Mouse (Mus musculus): ENCODE measurements around the gene Tiam2.

Tiam2 gene

DNA sequence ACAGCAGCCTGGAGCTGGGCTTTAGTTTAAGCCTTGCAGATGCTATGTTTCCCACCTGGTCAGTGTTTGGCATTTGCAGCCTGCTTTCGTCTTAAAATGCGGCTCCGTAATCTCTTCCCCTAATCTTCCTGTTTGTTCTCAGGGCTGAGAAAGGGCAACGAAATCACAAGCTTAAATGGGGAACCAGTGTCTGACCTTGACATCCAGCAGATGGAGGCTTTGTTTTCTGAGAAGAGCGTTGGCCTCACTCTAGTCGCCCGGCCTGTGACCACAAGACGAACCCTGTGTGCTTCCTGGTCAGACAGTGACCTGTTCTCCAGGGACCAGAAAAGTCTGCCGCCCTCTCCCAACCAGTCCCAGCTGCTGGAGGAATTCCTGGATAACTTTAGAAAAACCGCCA lies 127.6 kb downstream of the Tiam2 start:
- DNase-seq = peak; percentile 12 to 34

DNA sequence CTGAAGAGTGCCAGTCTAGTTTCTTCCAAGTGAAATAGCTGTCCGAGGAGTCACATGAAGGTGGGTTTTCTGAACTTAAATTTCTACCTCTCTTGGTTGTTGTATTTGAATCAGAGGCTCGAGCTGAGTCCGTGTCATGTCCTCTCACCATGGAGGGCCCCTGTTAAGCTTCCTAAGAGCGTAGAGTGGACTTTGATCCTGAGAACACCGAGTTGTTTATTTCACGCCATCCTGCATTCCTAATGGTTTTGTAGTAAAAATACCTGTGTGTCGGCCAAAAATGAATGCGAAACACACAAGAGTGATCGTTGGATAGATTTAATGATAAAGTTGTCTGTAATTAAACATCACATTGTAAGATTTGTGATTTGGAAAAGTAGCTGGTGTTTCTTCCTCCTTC lies 128.5 kb downstream of the Tiam2 start:
- peak; percentile 31 to 44 for DNase-seq

DNA sequence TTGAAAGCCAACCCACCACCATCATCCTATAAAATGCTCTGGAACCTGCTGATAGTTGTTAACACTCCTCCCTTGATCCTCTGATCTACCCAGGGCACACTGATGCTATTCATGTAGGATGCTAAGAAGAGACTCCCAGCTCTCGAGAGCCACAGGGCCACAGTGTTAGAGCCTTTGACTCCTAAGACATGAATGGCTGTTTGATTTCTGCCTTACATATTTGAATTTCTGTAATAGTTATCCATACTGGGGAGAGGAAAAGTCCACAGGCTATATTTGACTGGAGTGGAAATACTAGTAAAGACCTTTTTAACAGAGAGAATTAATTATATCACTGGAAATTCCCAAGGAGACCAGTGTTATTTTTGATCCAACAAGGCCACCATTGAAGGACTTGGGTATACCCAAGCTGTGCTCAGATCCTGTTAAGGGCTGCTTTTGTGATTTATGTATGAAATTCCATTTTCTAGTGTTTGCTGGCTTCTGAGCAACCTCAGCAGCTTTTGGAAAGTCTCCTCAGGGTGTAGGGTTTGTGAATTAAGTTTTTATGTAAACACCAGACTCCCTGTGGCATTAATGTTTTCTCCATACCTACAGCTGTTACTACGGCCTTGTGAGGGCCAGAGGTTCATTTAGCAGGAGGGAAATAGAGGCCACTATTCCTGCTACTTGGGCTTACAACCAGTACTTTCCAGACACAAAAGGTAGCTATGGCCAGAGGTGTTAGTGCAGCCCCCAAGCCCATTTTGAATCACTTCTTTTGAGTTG lies 131.7 kb downstream of the Tiam2 start:
- DNase-seq = no peak

DNA sequence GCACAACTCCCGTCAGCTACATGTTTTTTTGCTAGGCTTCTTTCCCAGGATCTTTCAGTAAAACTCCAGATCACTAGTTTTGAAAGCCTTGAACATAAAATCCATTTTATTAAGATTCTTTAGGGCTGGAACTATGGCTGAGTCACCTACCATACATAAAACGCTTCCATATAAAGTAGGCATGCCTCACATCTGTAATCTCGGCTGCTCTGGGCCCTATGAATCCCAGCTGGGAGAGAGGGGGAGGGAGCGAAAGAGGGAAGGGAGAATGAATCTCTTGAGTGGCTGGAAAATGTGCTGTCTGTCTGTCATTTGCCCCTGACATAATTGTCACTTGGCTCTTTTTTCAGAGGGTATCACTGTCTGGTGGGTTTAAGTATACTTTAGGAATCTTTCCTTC lies 139.5 kb downstream of the Tiam2 start:
- no peak for DNase-seq

DNA sequence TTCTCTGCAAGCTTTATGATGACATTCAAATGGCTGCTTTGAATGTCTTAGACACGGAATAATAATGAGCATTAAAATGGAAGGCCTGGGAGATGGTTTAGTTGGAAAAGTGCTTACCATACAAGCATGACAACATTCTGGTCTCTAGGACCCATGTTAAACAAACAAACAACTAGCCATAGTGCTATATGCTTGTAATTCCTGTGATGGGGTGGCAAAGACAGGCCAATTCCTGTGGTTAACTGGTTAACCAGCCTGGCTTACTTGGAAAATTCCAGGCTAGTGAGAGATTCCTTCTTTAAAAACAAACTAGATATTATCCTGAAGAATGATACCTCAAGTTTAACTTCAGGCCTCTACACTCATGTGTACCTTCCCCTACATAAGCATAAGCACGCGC lies 140.3 kb downstream of the Tiam2 start:
- no peak for DNase-seq

DNA sequence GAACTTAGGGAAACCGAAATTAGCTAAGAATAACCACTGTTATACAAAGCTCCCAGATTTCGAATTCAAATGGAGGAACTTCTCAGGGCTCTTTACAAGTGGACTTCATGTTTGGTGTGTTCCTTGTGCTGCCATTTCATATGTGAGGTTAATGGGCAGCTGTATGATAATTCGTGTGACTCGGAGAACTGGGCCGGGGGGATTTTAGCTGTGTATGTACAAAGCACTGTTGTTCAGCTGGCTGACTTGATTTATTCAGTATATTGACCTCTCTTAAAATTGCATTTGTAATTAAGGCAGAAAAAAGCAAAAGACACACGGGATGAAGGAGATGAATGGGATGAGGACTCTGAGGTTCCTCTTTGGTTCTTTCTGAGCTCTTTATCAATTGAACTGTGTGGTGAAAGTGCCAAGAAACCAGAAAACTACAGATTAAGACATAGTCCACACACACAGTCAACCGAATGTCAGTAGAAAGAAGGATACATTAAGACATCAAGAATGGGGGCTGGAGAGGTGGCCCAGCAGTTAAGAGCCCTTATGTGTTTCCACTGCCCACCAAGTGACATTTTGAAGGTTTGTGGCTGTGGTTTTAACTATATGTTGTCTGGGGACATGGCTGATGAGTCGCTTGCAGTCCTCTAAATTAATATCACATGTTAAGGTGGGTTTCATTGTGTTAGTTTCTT lies 141.4 kb downstream of the Tiam2 start:
- no peak for DNase-seq

DNA sequence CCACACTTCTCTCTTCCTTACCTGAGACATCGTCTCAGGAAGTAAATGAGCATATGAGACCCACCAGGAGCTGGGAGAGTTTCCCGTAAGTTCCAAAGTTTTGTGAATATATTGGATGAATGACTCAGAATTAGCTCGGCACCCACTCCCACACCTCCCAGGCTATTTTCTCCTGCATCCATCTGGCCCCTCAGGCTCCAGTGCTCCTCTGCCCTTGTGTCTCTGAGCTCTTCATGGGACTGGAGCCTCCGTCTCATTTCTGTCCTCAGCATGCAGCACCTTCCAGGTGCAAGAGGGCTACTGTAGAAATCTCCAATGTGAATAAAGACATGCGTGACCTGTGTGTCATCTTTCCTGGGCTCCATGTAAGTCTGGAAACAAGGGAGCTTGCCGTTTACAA lies 145.6 kb downstream of the Tiam2 start:
- DNase-seq = no peak

DNA sequence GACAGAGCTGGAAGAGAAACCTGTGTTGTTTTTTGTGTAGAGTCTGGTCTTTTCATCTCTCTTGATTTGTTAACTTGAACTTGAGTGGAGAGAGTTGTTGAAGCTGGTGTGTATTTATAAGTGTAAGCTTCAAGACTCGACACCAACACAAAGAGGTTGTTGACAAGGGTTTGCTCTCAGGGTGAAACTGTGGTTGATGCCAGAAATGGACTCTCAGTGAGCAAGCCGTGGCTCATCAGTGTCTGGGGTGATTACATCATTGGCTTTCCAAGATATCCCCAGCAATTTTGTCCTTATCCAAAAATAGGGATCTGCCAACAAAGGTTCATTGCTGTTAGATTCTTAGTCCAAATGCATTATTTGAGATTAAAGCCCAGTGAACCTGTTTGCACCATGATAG lies 150.2 kb downstream of the Tiam2 start:
- DNase-seq = no peak

DNA sequence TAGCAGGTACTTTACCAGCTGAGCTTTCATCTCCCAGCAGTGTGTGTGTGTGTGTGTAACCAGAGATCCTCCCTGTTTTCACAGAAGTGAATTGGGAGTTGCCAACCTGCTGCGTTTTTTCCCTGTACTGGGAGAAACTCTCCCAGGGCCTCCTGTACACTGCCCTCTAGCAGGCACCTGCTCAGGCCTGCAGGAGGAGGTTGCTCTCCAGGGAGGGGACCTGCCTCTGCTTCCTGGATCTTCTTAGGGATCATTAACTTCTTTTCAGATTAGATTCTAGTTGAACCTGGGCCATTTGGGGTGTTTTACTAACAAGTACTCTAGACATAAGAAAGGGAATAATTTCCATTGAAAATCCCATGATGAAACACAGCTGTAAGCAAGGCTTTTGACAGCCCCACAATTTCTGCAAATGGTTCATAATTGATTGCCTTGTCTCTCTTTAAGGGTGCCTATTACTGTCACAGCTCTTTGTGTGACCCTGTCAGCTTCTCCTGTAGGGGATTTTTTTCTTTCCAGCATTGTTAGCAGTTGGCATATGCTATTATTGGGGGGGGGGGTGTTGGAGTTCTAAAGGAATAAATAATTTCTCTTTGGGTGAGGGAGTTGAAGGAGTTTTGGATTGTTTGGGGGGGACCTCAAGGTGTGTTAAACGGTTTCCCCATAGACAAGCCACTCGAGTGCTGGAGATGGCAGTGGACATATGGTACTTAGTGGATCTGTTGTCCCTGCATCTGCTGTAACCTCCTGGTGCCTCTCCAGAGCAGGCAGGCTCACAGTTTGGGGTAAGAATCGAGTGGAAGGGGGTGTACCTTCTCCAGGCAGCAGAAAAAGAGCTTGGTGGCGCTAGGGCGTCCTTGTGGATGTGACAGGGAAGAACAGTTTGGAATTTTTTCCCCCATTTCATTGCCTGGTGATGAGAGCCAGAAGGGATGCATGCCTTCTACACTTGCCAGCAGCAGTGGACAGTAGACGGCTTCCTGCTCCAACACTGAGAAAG lies 155.5 kb downstream of the Tiam2 start:
- peak in 1 of 2 experiments; percentile 35 for DNase-seq

DNA sequence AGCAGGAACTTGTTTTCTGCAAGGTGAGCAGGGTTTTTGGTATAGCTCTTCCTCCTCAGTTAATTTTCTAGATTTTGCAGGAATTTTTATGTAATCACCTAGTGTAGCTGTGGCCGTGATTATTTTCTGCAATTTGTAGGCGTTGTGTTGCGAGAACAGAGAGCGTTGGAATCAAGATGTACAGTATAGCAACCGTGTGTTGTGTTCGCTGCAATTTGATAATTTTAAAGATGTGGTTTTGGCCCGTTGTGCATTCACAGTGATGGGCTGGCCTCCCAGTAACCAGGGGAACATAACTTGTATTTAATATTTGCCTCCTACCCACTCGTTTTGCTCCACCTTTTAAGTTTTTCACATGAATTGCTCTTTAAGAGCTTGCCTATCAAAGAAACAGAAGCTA lies 156.7 kb downstream of the Tiam2 start:
- no peak for DNase-seq

DNA sequence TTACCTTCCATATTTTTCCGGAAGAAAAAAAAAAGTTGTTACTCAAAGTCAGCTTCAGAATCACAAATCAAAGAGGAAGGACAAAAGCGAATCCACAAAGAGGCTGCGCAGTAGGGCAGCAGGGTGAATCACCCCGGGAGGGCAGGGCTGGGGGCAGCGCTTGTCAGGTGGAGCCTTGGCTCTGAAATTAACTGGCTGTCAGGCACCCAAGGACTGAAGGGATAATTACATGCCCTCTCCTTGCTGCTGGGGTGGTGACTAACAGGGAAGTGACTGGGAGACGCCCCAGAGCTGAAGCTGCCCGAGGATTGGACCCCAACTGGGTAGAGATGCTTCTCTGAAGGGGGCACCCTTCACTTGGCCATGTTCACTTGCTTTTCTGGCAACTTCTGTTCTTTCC lies 159.5 kb downstream of the Tiam2 start:
- DNase-seq = no peak

DNA sequence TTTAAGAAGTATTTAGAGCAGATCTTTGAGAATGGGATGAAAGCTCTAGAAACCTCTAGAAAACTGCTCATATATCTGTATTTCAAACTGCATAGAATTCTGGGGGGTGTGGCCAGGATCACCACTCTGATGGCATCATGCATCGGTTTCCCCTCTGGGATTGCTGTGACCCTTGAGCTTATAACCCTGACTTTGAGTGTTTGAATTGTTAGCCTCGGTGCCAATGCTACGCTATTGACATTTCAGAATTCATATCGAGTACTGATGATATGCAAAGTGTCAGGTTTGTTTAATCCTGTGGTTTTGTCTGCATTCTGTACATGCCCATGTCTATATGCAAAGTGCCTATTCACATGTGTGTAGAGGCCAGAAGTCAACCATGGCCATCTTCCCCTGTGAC lies 160.8 kb downstream of the Tiam2 start:
- no peak for DNase-seq

DNA sequence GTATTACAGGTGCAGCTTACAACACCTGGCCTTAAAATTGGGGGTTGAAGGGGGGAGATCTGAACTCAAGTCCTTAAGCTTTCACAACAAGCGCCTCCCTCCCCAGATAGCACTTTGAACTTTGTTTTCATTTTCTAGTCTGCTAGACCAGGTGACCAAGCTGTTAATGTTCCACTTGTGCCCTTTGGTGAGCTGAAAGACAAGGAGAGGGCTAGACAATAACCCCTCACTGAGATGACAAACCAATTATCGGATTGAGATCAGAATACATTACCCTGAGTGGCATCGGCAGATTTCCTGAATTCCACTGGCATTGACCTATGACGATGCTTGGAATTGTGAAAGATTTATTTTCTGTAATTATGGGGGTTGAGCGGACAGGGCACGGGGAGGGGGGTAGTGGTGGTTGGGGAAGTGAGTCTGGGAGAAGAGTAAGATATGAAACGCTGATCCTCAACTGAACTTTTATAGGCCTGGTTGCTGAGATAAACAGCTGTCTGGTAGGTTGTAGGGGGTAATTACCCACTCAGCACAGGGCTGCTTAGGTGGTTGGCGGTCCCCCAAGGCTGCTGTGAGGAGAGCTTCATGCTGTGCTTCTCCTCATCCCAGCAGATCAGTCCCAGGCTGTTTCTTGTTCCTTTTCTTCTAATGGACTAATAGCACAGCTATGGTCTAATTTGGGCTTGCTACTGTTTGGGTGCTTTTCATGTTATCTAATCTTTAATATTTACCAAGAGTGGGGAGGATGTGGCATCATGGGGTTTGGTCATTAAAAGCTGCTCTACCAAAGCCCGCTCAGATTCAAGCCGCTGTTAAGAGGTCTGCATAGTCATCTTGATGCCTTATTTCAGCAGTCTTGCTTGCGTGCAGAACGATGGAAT lies 161.6 kb downstream of the Tiam2 start:
- DNase-seq = peak; percentile 50 to 52

DNA sequence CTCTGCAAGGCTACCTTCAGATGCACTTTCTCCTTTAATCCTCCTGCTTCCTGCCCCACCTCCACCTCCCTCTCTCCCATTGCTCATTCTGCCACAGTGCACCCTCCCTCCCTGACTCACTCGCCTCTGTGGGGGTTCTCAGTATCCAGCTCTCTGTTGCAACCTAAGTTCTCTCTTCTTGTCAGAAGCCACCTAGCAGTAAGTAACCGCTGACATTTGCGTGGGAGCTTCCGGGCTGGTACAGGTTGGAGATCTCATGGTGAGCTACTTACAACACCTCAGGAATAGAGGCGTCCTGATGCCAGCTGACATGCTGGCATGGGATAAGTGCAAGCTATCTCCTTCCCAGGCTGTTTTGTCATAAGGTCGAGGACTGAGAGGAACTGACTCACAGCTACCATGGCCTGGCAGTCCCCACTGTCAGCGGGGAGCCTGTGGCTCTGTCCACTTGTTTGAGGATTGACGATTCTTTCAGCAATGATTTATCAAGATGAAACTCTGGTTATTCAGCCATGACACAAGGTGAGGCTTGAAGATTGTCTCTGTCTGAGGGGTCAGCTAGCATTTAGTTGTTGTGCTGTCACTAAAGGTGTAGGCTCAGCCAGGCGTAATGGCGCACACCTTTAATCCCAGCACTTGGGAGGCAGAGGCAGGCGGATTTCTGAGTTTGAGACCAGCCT lies 164.0 kb downstream of the Tiam2 start:
- peak in 1 of 2 experiments; percentile 39 for DNase-seq

DNA sequence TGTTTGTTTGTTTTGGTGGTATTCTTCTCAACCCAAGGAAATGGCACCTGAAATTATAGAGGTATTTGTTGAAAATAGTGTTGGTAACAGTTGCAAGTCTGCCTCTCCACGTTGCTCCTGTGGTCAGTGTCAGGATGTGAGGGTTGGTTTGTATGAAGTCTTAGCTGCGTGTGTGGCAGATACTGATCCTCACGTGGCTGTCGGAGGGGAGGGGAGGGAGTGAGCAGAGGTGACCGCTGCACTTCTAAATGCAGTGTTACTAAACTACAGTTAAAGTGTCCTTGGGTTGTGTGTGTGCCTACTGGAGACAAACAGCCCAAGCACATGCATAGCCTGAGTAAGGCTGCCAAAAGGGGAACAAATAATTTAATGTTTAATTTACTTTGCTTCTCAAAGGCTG lies 164.7 kb downstream of the Tiam2 start:
- DNase-seq = peak in 1 of 2 experiments; percentile 16

DNA sequence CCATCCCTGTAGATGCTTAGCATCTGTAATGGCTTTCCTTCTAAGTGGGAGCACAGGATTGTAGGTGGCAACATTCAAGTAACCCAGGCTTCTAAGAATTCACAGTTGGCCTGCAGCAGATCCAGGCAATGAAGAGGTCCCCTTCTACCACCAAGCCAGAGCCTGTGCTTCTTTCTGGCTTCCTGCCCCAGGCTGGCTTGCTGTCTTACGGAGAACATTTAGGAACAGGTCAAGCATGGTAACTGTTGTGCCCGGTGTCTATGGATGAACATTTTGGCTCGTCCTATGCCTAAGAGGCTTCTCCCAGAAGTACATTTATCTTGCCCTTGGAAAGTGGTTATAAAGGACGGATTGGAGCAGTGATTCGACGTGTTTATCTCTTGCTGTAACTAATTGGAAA lies 165.3 kb downstream of the Tiam2 start:
- peak in 1 of 2 experiments; percentile 38 for DNase-seq

DNA sequence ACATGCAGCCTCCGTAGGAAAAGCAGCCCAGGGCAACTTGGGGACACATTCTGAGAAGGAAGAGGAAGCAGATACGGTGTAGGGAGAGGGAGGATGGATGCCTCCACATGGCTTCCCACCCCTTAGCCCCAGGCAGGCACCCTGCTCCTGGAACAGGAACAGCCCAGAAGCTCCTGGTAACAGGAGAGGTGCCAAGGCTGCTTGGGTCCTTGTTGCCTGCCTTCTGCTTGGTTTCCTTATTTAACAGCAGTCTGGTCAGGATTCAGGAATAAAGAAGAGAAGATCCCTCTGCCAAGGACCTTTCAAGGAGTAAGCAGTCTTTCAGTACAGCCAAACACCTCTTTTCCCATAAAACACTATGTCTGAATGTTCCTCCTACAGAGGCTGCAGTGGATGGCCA lies 169.2 kb downstream of the Tiam2 start:
- peak in 1 of 2 experiments; percentile 11 for DNase-seq

DNA sequence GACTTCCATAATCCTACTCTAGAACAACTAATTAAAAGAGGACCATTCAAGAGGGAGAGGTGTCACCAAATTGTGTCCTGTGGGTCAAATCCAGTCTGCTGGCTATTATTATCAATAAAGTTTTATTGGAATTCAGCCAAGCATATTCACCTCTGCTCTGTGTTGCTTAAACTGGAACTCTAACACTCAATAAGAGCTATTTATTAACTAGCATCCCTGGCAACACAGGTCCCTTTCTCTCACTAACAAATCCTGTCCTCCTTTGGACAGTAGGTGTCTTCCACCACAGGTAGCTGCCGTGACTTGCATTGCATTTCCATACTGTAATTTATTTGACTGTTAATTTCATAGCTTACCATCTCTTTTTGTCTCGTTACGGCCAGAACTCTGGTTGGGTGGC lies 169.7 kb downstream of the Tiam2 start:
- DNase-seq = peak in 1 of 2 experiments; percentile 47

DNA sequence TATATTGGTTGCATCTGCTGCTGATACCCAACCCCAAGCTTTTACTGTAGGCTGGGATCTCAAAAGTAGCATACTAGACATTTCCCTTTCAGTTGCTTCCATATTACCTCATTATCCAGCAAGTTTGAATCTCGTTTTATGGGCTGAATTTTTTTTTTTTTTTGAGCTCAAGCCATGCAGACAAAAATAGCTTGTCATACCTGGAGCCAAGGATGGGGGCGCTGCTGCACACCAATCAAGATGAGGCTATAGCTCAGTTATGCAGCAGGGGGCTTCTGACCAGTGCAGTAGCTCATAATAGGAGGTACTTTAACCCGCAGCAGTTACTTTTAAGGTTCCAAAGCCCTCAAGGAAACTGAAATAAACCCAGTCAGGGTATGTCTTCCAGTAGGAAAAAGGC lies 171.7 kb downstream of the Tiam2 start:
- peak in 1 of 2 experiments; percentile 67 for DNase-seq

DNA sequence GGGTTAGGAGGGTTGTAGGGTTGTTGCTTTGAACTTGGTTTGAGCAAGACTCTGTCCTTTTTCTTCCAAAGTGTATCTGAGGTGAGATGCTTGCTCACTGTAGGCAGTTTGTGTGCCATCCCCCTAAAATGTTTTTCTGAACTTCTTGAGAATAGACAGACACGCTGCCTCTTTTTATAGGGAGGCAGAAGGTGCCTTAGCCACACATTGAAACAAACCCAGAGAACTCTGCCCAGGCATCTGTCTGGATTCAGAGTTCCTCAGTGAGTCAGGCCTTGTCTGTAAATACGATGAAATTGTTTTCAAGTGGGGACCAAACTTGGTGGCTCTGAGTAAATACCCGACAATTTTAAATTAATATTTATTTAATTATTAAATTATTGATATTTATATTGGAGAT lies 172.2 kb downstream of the Tiam2 start:
- DNase-seq = no peak

DNA sequence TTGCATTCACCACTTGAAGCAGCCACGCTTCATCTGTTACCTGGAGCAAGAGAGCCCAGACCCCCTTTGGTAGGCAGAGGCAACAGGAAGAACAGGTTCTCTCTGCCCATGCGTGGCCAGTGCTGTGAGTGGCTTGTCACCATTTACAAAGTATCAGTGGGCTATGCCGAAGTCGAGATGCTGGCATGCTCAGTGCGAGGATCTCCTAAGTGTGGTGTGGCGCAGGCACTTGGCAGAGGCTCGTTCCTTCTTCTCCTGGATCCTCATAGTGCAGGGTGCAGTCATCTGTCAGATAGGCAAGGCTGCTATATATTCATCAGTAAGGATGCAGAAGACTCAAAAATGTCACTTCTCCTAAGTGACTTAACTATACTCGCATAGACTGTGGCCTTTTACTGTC lies 173.1 kb downstream of the Tiam2 start:
- no peak for DNase-seq

DNA sequence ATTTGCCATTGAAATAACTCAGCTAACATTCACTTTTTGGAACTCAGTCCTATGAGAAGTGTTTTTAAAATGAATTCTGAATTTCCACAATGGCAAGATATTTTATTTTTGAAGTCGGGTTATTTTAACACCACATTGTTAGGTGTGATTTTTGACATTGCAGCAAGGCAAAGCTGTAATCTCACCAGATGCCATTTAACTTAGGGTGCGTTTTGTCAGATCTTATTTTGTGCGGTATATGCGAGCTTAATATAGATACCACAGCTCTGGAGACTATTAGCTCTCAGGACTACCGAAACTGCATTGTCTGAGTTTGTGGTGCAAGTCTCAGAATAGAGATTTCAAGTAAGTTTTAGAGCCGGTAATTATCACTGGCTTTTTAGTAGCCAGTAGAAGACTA lies 173.7 kb downstream of the Tiam2 start:
- DNase-seq = no peak
